Mouse (Mus musculus) frontal cortex, adult 2 months (tissue): Measurements from ENCODE around the gene Fkbp4. TPM values are rescaled to one million over a fixed set of nuclear protein-coding genes. Genes with fewer than 3 reads are reported as not detected.
A peak's percentile ranks its signal among the peaks of the same experiment; 100 is the strongest.

ENCODE experiments used
- DNase-seq, 2 experiments: peaks; one replicate each; pipeline ENCODE4 v3.0.0; 2022; ENCODE audit warnings: low spot score in 1 of 2; ENCODE audit errors: extremely low spot score in 1 of 2
- polyA plus RNA-seq: library from polyadenylated mRNA; depleted of rRNA; stranded (reverse); fragments of >200 nt; gene quantifications from 2 replicates; pipeline ENCODE4 v1.2.3, GENCODE M21; 2012; rRNA removed

Gene Fkbp4
- 124 and 128 TPM in 2 replicates for polyA plus RNA-seq

DNA sequence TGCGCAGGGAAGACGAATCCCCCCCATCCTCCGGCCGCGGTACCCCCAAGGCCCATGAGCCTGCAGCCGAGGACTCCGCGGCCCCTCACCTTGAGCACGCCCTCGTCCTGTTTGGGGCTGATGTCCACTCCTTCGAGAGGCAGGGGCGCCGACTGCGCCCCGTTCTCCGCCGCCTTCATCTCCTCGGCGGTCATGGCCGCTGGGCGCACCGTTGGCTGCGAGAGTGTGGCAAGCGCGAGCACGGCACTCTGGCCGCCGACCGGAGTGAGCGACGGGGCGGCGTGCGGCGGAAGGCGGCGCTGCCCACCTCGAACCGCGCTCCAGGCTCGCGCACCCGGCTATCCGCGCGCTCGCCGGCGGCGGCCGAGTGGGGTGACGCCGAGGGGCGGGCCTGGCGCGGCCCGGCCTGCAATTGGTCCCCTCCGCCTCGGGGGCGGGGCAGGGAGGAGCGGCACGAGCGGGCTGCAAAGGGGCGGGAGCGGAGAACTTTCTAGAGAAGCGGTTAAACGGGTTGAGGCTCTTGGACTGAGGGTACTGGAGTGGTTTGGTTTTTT is at the start of gene Fkbp4:
TSS of gene Fkbp4 (minus strand) at position 361 of the 554 bp plus-strand sequence.
- DNase-seq, result peak; percentile 73 to 92

- no peak for DNase-seq
Measured at GRCm38 (mm10) chr6:128487736-128488135, 49.3 kb upstream of the Fkbp4 start.

DNA sequence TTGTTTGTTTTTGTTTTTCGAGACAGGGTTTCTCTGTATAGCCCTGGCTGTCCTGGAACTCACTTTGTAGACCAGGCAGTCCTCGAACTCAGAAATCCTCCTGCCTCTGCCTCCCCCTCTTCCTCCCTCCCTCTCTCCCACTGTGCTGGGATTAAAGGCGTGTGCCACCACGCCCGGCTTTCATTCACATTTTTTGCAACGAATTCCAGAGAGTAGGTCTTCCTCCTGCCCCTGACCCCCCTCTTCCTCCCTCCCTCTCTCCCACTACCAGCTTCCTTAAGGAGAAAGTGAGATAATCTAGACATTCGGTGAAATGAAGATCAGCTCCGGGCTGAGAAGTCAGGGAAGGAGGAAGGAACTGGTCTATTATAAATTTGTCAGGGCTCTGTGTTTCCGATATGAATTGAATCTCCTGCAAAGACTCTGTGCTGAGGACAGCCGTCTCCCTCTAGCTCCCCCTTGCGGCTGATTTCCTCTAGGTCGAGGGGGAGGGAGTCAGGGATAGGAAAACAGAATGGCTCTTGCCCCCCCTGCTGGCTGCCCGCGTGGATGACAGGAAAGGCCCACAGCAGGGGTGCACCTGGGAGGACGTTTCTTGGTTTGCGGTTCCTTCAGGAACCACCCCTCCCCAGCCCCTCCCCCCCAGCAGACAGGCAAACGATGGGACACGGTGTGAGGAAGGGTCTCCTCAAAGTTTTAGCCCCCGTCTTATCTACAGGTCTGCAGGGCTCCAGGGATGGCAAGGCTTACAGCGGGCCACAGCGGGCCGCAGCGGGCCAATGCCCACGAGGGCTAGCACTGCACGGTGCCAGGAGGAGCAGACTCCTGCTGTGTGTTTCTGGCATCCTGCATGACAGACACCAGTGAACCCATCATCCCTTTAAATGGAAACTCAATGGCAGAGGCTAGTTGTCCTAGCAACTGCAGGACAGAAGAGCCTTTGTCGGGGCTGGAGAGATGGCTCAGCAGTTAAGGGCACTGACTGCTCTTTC is 41.3 kb upstream of the Fkbp4 start:
- DNase-seq, result peak; percentile 92 to 99

DNA sequence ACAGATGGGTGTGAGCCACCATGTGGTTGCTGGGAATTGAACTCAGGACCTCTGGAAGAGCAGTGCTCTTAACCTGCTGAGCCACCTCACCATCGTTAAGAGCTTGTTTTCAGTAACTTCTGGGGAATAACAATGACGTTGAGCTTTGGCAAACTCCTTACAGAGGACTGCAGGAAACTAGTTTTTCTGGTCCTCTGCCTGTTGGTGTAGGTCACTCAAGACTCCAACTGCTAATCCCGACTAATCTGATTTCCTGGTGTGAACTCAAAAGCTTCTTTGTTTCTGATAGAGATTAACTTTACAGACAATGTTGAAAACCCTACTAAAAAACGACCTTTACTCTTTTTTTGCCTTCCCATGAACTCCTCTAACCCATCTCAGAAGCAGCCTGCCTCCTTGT is 39.0 kb upstream of the Fkbp4 start:
- no peak for DNase-seq

GRCm38 (mm10) chr6:128474112-128474511 is 35.6 kb upstream of the Fkbp4 start:
- no peak for DNase-seq

DNA sequence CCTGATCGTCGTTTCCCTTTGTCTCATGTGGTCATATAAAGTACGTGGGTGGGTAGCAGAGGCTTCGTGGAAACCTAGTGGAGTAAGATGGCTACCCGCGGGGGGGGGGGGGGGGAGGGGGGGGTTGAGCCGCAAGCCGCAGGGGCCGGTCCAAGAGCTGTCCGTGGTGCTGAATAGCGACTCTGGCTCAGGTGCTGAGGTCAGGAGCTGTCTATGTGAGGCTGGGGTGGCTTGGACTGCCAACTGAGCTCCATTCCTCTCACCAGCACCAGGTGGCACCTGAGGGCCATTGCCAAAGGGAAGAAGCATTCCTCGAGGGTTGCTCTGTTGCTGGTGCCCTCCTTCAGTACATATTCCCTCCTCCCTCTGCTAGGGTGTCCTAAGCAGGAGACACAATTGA is 31.0 kb upstream of the Fkbp4 start:
- no peak for DNase-seq

GRCm38 (mm10) chr6:128467298-128467697 is 28.8 kb upstream of the Fkbp4 start:
- no peak for DNase-seq

DNA sequence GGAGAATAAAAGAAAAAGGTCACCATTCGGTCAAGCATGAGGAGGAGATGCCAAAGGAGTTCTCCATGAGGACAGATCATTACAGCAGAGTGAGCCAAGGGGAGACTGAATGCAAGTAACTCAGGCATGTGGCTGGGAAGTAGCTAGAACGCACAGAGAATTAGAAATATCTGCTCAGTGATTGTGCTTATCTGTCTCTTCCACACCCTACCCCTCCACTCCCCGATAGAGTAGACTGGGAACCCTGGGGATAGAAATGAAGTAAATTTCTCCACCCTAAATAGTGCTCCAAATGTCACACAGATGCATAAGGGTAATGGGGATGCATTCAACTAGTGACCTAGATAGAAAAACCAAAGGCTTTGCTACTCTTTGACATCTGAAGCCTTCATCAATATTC is 28.1 kb upstream of the Fkbp4 start:
- no peak for DNase-seq

GRCm38 (mm10) chr6:128466043-128466442 is 27.6 kb upstream of the Fkbp4 start:
- DNase-seq, result no peak

DNA sequence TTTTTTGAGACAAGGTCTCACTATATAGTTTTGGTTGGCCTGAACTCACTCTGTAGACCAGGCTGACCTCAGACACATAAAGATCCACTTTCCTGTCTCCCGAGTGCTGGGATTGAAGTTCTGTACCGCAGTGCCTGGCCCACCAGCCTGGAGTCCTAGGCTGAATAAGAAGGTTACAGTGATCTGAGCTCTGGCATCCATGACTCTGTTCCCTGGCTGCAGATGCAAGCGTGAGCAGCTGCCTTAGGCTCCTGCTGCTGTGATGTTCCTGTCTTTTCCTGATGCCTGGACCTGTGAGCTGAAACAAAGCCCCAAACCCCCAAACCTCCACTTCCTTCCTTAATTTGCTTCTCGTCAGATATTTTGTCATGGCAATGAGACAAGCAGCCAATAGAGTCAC is 26.5 kb upstream of the Fkbp4 start:
- DNase-seq, result no peak

- no peak for DNase-seq
Measured at GRCm38 (mm10) chr6:128461606-128462005, 23.1 kb upstream of the Fkbp4 start.

- DNase-seq, result no peak
Measured at GRCm38 (mm10) chr6:128460729-128461503, 22.4 kb upstream of the Fkbp4 start.

GRCm38 (mm10) chr6:128460321-128460720 is 21.8 kb upstream of the Fkbp4 start:
- no peak for DNase-seq

GRCm38 (mm10) chr6:128457186-128457585 is 18.7 kb upstream of the Fkbp4 start:
- no peak for DNase-seq

DNA sequence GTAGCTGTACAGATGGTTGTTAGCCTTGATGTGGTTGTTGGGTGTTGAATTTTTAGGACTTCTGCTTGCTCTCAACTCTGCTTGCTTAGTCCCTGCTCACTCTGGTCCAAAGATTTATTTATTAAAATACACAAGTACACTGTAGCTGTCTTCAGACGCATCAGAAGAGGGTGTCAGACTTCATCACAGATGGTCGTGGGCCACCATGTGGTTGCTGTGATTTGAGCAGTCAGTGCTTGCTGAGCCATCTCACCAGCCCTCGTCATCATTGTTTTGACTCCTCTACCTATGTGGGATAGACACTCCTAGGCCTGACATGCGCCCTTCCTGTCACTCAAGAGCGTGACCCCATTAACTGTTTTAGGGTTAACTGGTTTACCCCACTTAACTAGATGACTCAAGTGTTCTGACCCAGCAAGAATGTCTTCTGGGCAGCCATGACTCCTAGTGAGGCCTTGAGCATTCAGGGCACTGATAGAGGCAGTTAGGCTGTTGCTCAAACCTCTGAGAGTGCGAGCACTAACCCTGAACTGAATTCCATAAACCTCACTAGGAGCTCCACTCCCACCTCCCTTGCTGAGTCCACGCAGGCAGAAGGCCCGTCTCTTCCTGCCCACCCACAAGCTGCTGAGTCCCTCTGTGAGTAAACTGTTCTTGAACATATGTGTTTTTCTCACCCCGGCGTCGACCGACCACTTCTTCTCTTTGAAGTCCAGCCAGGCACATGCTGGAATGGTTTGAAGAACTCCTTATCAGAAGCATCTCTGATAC is 17.5 kb upstream of the Fkbp4 start:
- DNase-seq, result peak in 1 of 2 experiments; percentile 37

GRCm38 (mm10) chr6:128447063-128447462 is 8.6 kb upstream of the Fkbp4 start:
- DNase-seq, result no peak

DNA sequence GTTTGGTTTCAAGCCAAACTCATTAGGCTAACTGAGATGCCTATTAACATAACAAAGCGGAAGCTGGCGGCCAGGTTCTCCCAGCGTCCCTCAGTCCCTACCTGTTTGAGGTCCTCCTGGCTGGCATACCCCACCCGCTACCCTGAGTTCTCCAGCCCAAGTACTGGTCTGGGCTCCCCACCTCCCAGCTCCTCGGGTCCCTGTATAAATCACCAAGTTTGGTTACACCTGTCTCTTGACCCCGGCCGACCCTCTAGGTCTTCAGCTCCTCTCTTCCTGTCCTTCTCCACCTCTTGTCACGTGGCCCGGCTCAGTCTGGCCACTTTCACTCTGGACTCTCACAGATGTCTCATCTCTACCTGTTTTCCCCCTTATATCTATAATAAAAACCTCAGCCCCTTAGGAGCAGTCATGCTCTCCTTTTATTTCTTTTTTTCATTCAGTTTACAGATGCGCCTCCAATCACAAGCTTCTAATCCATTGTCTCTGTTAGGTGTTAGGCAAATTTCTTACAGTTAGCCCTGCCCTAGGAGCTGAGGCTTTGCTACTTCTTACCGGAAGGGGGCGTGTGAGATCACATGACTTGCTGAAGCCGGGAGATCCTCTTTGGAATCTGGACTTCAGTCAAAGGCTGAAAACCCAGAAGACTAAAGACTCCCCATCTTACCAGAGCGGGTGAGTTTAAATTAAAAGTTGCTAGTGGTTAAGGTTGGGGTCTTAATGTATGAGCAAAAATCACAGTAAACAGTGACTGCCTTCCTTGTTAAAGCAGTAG is 7.5 kb upstream of the Fkbp4 start:
- peak in 1 of 2 experiments; percentile 74 for DNase-seq

- DNase-seq, result no peak
Measured at GRCm38 (mm10) chr6:128440238-128440637, 1.8 kb upstream of the Fkbp4 start.

GRCm38 (mm10) chr6:128438871-128439341 is 429 bp upstream of the Fkbp4 start:
- no peak for DNase-seq
